Mouse (Mus musculus): Measurements from ENCODE around the gene Hmx3.

- TF ChIP-seq FLI1 (IDR thresholded peaks at IDR 0.05; ENCODE audit: low read length) (no peak), GATA1 (IDR thresholded peaks at IDR 0.05; ENCODE audit: borderline replicate concordance, low read length) (no peak)
These were observed 380 bp downstream of the Hmx3 start for GRCm38 (mm10) chr7:131542872-131543622.
